Mouse (Mus musculus): ENCODE measurements around the gene Dcst1. TPM values are rescaled to one million over a fixed set of nuclear protein-coding genes. Genes with fewer than 3 reads are reported as not detected.

The Dcst1 gene
- polyA plus RNA-seq, 1 experiment: not detected

DNA sequence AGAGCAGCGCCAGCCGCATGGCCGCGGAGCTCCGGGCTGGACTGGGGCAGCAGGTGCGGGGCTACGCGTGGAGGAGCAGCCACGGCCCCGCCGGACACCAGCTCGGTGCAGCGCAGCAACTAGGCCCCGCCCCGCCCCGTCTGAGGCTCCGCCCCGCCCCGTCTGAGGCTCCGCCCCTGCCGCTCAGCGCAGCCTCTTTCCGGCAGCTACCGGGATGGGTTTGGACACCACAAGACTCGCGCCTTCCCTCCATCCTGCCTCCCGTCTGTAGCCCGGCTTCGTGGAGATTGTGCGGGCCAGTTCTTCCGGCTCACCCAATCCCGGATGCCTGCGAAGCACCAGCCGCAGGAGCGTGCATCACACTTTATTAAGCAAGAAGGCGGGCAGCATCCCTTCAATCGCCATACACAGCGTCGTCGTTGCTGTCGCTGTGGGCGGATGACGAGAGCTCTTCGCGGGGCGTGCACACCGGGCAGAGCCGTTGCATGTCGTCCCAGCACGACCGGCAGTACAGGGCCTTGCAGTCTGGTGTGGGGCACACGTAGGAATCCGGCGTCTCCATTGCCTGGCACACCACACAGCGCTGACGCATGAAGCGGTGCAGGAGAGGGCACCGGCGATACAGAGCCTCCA, 15.1 kb downstream of the Dcst1 start, which contains the start of gene Adam15:
Gene Adam15, minus strand, starts transcription at position 128 of the 633 bp plus-strand sequence.
- peaks cover 6% of the 10 kb centered on the region for H3K4me1 ChIP-seq (ENCODE audit: control insufficient read depth, insufficient read depth, low read length)
- TF ChIP-seq POLR2A (IDR thresholded peaks at IDR 0.05; ENCODE audit: low read depth, low read length) (peak; percentile 82), CTCF (IDR thresholded peaks at IDR 0.05; ENCODE audit: borderline replicate concordance, insufficient read depth, low read length) (no peak)
- peak within 1 kb of the TSS; percentile 74 for H3K4me3 ChIP-seq (ENCODE audit: insufficient read depth, low read length)
- H3K27ac ChIP-seq (ENCODE audit: insufficient read depth, low read length): peak within 1 kb of the TSS; percentile 51

- TF ChIP-seq POLR2A (IDR thresholded peaks at IDR 0.05; ENCODE audit: low read depth, low read length) (peak; percentile 73), CTCF (IDR thresholded peaks at IDR 0.05; ENCODE audit: borderline replicate concordance, insufficient read depth, low read length) (no peak)
These were observed 15.9 kb downstream of the Dcst1 start for GRCm38 (mm10) chr3:89348911-89349868.

GRCm38 (mm10) chr3:89347916-89348315, 17.1 kb downstream of the Dcst1 start:
- Histone ChIP-seq H3K4me1 (ENCODE audit: control insufficient read depth, insufficient read depth, low read length) (peaks cover 6% of the 10 kb centered on the region), H3K27ac (ENCODE audit: insufficient read depth, low read length) (no peak overlapping the region), H3K4me3 (ENCODE audit: insufficient read depth, low read length) (no peak overlapping the region)
- TF ChIP-seq POLR2A (IDR thresholded peaks at IDR 0.05; ENCODE audit: low read depth, low read length) (no peak), CTCF (IDR thresholded peaks at IDR 0.05; ENCODE audit: borderline replicate concordance, insufficient read depth, low read length) (no peak)

More at GRCm38 (mm10) chr3:89348911-89349868, 15.9 kb downstream of the Dcst1 start:
- Histone ChIP-seq H3K4me1 (ENCODE audit: control insufficient read depth, insufficient read depth, low read length) (peaks cover 6% of the 10 kb centered on the region), H3K27ac (ENCODE audit: insufficient read depth, low read length) (peak overlapping the region; percentile 14), H3K4me3 (ENCODE audit: insufficient read depth, low read length) (peak overlapping the region; percentile 74)

DNA sequence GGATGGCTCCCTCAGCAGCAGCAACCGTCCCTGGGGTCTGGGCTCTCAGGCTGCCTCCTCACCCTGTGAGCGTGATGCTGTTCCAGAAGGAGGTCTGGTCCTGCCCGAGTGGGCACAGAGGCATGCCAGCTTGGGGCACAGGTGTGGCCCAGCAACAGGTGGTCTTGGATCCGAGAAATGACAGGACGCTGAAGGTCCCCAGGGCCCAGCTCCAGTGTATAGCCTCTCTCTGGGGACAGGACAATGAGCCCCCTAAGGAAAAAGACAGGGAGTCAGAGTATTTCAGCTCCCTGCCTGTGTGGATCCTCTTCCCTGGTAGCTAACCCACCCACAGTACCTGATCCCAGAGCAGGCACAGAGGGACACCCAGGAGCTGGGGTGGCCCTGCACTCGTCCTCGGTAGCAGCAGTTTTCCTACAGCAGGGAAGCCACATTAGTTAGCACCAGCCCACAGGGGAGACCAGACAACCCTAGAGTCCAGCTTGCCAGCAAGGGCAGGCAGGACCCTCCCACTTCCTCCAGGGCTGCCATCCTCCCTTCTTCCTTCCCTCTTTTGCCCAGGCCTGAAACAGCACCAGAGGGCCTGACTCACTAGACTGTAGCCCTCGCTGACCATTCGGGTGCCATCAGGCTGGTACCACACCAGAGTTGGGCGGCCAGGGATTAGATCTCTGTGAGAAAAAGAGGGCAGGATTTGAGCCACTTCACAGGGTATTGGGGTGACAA, 18.1 kb downstream of the Dcst1 start:
- TF ChIP-seq CTCF (IDR thresholded peaks at IDR 0.05; ENCODE audit: borderline replicate concordance, insufficient read depth, low read length): no peak
- no peak for TF ChIP-seq POLR2A (IDR thresholded peaks at IDR 0.05; ENCODE audit: low read depth, low read length)
- Histone ChIP-seq H3K4me3 (ENCODE audit: insufficient read depth, low read length) (no peak overlapping the region), H3K27ac (ENCODE audit: insufficient read depth, low read length) (no peak overlapping the region), H3K4me1 (ENCODE audit: control insufficient read depth, insufficient read depth, low read length) (peaks cover 6% of the 10 kb centered on the region)

GRCm38 (mm10) chr3:89343279-89343678, 21.8 kb downstream of the Dcst1 start:
- Histone ChIP-seq H3K4me3 (ENCODE audit: insufficient read depth, low read length) (no peak overlapping the region), H3K4me1 (ENCODE audit: control insufficient read depth, insufficient read depth, low read length) (peaks cover 3% of the 10 kb centered on the region), H3K27ac (ENCODE audit: insufficient read depth, low read length) (no peak overlapping the region)
- TF ChIP-seq POLR2A (IDR thresholded peaks at IDR 0.05; ENCODE audit: low read depth, low read length): no peak
- no peak for TF ChIP-seq CTCF (IDR thresholded peaks at IDR 0.05; ENCODE audit: borderline replicate concordance, insufficient read depth, low read length)

DNA sequence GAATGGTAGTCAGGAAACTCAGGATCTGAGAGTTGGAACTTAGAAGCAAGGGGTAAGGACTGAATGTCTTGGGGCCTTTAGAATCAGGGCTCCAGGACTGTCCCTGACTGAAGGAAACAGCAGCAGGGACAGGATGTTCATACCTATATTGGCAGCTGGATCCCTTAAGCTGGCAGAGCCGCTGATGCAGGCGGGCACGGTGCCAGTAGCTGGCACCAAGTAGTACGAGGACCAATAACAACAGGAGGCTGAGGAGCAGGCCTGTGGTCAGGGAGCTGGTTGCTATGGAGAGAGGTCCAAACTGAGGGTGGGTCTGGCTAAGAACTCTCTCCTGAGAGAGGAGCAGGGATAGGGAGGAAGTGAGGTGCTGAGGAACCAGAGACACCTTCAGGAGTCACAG, 23.3 kb downstream of the Dcst1 start:
- Histone ChIP-seq H3K4me3 (ENCODE audit: insufficient read depth, low read length) (no peak overlapping the region), H3K4me1 (ENCODE audit: control insufficient read depth, insufficient read depth, low read length) (0 out of 2 replicates have a peak, but pooled peaks cover under 1% of the 10 kb centered on the region), H3K27ac (ENCODE audit: insufficient read depth, low read length) (no peak overlapping the region)
- no peak for TF ChIP-seq POLR2A (IDR thresholded peaks at IDR 0.05; ENCODE audit: low read depth, low read length)
- no peak for TF ChIP-seq CTCF (IDR thresholded peaks at IDR 0.05; ENCODE audit: borderline replicate concordance, insufficient read depth, low read length)

DNA sequence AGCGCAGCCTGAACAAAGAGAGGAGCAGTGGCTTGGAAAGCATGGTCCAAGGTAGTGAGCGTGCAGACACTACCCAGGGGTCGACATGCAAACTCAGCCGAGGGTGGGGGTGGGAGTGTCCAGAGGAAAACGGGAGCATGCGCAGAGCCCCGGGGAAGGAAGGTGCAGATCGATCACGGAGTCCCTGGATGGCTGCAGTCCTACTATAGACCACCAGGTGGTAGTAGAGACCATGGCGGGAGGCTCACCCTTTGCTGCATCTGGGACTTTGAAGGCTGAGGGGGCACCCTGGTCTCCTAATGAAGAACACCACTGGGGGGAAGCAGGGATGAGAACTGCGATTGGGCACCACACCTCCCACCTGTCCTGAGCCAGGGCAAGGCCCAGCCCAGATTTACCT, 24.6 kb downstream of the Dcst1 start:
- Histone ChIP-seq H3K4me1 (ENCODE audit: control insufficient read depth, insufficient read depth, low read length) (0 out of 2 replicates have a peak, but pooled peaks cover 5% of the 10 kb centered on the region), H3K27ac (ENCODE audit: insufficient read depth, low read length) (no peak overlapping the region), H3K4me3 (ENCODE audit: insufficient read depth, low read length) (no peak overlapping the region)
- peak; percentile 73; the same call in 1 of the 2 replicates for TF ChIP-seq CTCF (IDR thresholded peaks at IDR 0.05; ENCODE audit: borderline replicate concordance, insufficient read depth, low read length)
- TF ChIP-seq POLR2A (IDR thresholded peaks at IDR 0.05; ENCODE audit: low read depth, low read length): no peak

DNA sequence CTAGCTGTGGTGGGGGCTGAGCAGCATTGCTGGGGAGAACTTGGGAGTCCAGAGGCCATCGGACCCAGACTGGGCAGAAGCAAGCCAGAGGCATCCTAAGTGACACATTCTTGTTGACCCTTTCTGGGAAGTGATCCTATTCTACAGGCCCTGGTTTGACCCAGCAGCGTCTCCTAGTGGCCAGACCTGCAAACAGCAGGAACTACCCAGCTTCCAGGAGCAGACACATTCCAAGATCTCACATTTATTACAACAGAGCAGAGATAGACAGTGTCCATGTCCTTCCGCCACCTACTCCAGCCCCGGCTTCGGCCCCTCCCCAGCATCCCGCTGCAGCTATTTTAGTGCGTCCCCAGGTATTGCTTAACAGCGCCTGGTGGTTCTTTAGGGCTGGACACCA, 25.6 kb downstream of the Dcst1 start:
- Histone ChIP-seq H3K4me1 (ENCODE audit: control insufficient read depth, insufficient read depth, low read length) (0 out of 2 replicates have a peak, but pooled peaks cover 5% of the 10 kb centered on the region), H3K27ac (ENCODE audit: insufficient read depth, low read length) (no peak overlapping the region), H3K4me3 (ENCODE audit: insufficient read depth, low read length) (no peak overlapping the region)
- no peak for TF ChIP-seq POLR2A (IDR thresholded peaks at IDR 0.05; ENCODE audit: low read depth, low read length)
- TF ChIP-seq CTCF (IDR thresholded peaks at IDR 0.05; ENCODE audit: borderline replicate concordance, insufficient read depth, low read length): peak; percentile 69; the same call in 1 of the 2 replicates

Data from embryonic fibroblast, embryonic 13.5 days (primary cell).